In the genomic region with DNA sequence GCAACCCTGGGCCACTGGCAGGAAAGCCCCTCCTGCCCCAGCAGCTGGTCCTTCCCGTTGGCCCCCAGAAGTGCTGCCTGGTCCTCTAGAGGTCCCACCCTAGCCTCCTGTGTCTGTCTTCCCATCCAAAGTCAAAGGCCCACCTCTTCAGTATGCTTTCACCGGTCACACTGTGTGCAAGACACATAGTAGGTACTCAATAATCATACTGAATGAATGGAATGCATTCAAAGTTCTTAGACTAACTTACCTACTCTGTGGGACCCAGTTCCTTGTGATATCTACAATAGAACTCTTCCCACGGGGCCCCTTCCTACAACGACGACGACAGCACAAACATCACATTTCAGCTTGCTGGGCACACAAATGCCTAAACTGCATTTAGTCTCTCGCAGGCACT, we compare ENCODE assay signal across 17 mouse cellular contexts. TPM values are rescaled to one million over a fixed set of nuclear protein-coding genes. Genes with fewer than 3 reads are reported as not detected.
DNase-seq lines count a peak whose midpoint lies in the region; ATAC-seq and TF ChIP-seq lines count a peak whose summit lies in the region.
"Had no signal": no experiment of that assay in that cellular context is flagged by ENCODE, and none has a peak within 500 bp of the region (broad histone marks: within the 10 kb centered on the region; RNA-seq: fewer than 3 reads in every experiment).

No protein-coding gene starts in this region.

- H3K4me2 ChIP-seq in hindbrain, embryonic 11.5 days (replicated peaks; ENCODE audit: low read depth, low read length), result no peak overlapping the region
- 0 out of 2 replicates have a peak overlapping the region, but pooled peaks have one; percentile 1 for H3K4me2 ChIP-seq in stomach, embryonic 15.5 days
- no peak overlapping the region for H3K4me2 ChIP-seq in stomach, postnatal 0 days (replicated peaks; ENCODE audit: low read depth)
- H3K4me2 ChIP-seq in liver, postnatal 0 days (ENCODE audit: low read depth, low read length), result peak overlapping the region; percentile 66
- no peak overlapping the region for H3K4me2 ChIP-seq in heart, embryonic 12.5 days
- H3K4me2 ChIP-seq: heart, embryonic 11.5 days had no signal

- H3K9me3 ChIP-seq in hindbrain, embryonic 10.5 days, result no peaks in the 10 kb centered on the region
- H3K9me3 ChIP-seq in hindbrain, embryonic 11.5 days (ENCODE audit: control insufficient read depth, low read length), result no peaks in the 10 kb centered on the region
- no peaks in the 10 kb centered on the region for H3K9me3 ChIP-seq in stomach, embryonic 15.5 days
- no peaks in the 10 kb centered on the region for H3K9me3 ChIP-seq in stomach, postnatal 0 days (ENCODE audit: control insufficient read depth, low read length)
- H3K9me3 ChIP-seq in liver, postnatal 0 days (ENCODE audit: low read length), result no peaks in the 10 kb centered on the region
- no peaks in the 10 kb centered on the region for H3K9me3 ChIP-seq in heart, embryonic 12.5 days (replicated peaks)
- H3K9me3 ChIP-seq: limb, embryonic 12.5 days; lung, embryonic 15.5 days had no signal

- no peak for TF ChIP-seq EP300 in stomach, postnatal 0 days (optimal IDR thresholded peaks at IDR 0.05)
- TF ChIP-seq EP300 in liver, postnatal 0 days (IDR thresholded peaks at IDR 0.05; ENCODE audit: low read depth), result no peak

- H3K4me3 ChIP-seq in hindbrain, embryonic 10.5 days, result no peak overlapping the region
- H3K4me3 ChIP-seq in hindbrain, embryonic 11.5 days (ENCODE audit: low read depth, low read length), result no peak overlapping the region
- 0 out of 2 replicates have a peak overlapping the region, but pooled peaks have one; percentile 46 for H3K4me3 ChIP-seq in stomach, embryonic 15.5 days (replicated peaks)
- H3K4me3 ChIP-seq in stomach, postnatal 0 days (ENCODE audit: low read depth, low read length), result no peak overlapping the region
- peak overlapping the region; percentile 60 for H3K4me3 ChIP-seq in liver, postnatal 0 days (ENCODE audit: low read depth, low read length)
- H3K4me3 ChIP-seq in heart, embryonic 12.5 days, result no peak overlapping the region
- H3K4me3 ChIP-seq: limb, embryonic 12.5 days; lung, embryonic 15.5 days had no signal

- no peak for TF ChIP-seq CTCF in stomach, postnatal 0 days (IDR thresholded peaks at IDR 0.05; ENCODE audit: low read depth)
- no peak for TF ChIP-seq CTCF in liver, postnatal 0 days (IDR thresholded peaks at IDR 0.05; ENCODE audit: low read depth)

- no peak for DNase-seq in hindbrain, embryonic 10.5 days (ENCODE audit: low spot score)
- no peak for DNase-seq in hindbrain, embryonic 11.5 days (ENCODE audit: low spot score)
- no peak for DNase-seq in stomach, postnatal 0 days (ENCODE audit: low spot score)
- no peak for DNase-seq in liver, postnatal 0 days
- DNase-seq in cerebellum, adult 11 months, result no peak
- DNase-seq in urinary bladder, postnatal 25 days (ENCODE audit: low spot score), result no peak
- DNase-seq: cerebellum, postnatal 10 days; kidney, adult 9 months; kidney, postnatal 4 days; layer of hippocampus, postnatal 36 days; right cerebral cortex, postnatal 4 days; thymus, adult 2 months had no signal

- no peak for ATAC-seq in hindbrain, embryonic 11.5 days (ENCODE audit: low FRiP score)
- ATAC-seq in stomach, embryonic 15.5 days (ENCODE audit: insufficient read depth, low FRiP score, low read depth), result no peak
- no peak for ATAC-seq in stomach, postnatal 0 days (ENCODE audit: low FRiP score, low TSS enrichment)
- ATAC-seq in liver, postnatal 0 days, result no peak
- ATAC-seq in heart, embryonic 12.5 days (ENCODE audit: insufficient number of reproducible peaks, low FRiP score), result no peak

- peaks cover 79% of the 10 kb centered on the region for H3K4me1 ChIP-seq in hindbrain, embryonic 10.5 days (replicated peaks)
- H3K4me1 ChIP-seq in hindbrain, embryonic 11.5 days (replicated peaks; ENCODE audit: control insufficient read depth, insufficient read depth, low read length), result peaks cover 22% of the 10 kb centered on the region
- H3K4me1 ChIP-seq in stomach, embryonic 15.5 days, result peaks cover 18% of the 10 kb centered on the region
- H3K4me1 ChIP-seq in stomach, postnatal 0 days (replicated peaks; ENCODE audit: control insufficient read depth, insufficient read depth), result peaks cover 5% of the 10 kb centered on the region
- peaks cover 7% of the 10 kb centered on the region for H3K4me1 ChIP-seq in liver, postnatal 0 days (ENCODE audit: insufficient read depth)
- peaks cover 47% of the 10 kb centered on the region for H3K4me1 ChIP-seq in heart, embryonic 12.5 days (replicated peaks)

- H3K36me3 ChIP-seq in hindbrain, embryonic 10.5 days, result no peaks in the 10 kb centered on the region
- no peaks in the 10 kb centered on the region for H3K36me3 ChIP-seq in hindbrain, embryonic 11.5 days (ENCODE audit: control insufficient read depth, insufficient read depth, low read length)
- H3K36me3 ChIP-seq in stomach, embryonic 15.5 days, result no peaks in the 10 kb centered on the region
- H3K36me3 ChIP-seq in stomach, postnatal 0 days (ENCODE audit: control insufficient read depth, insufficient read depth, low read length), result no peaks in the 10 kb centered on the region
- no peaks in the 10 kb centered on the region for H3K36me3 ChIP-seq in liver, postnatal 0 days (replicated peaks; ENCODE audit: insufficient read depth, low read length)
- H3K36me3 ChIP-seq in heart, embryonic 12.5 days, result no peaks in the 10 kb centered on the region
- H3K36me3 ChIP-seq: limb, embryonic 12.5 days; lung, embryonic 15.5 days had no signal

- H3K9ac ChIP-seq in hindbrain, embryonic 11.5 days (ENCODE audit: low read depth, low read length), result no peak overlapping the region
- no peak overlapping the region for H3K9ac ChIP-seq in stomach, embryonic 15.5 days
- no peak overlapping the region for H3K9ac ChIP-seq in stomach, postnatal 0 days (ENCODE audit: low read length)
- H3K9ac ChIP-seq in liver, postnatal 0 days (replicated peaks), result peak overlapping the region; percentile 82
- H3K9ac ChIP-seq in heart, embryonic 12.5 days, result no peak overlapping the region
- H3K9ac ChIP-seq: limb, embryonic 12.5 days; lung, embryonic 15.5 days had no signal

- WGBS in hindbrain, embryonic 10.5 days, result 85% methylated on average over 7 of the region's 7 CpGs
- 86% methylated on average over 7 of the region's 7 CpGs for WGBS in hindbrain, embryonic 11.5 days
- WGBS in stomach, embryonic 15.5 days, result 78% methylated on average over 7 of the region's 7 CpGs
- 71% methylated on average over 7 of the region's 7 CpGs for WGBS in stomach, postnatal 0 days
- WGBS in liver, postnatal 0 days (ENCODE audit: insufficient replicate concordance), result 56% methylated on average over 7 of the region's 7 CpGs
- WGBS in heart, embryonic 12.5 days, result 84% methylated on average over 7 of the region's 7 CpGs

- peaks cover 49% of the 10 kb centered on the region for H3K27me3 ChIP-seq in hindbrain, embryonic 10.5 days (ENCODE audit: insufficient read depth, poor library complexity, severe bottlenecking)
- peaks cover 17% of the 10 kb centered on the region for H3K27me3 ChIP-seq in hindbrain, embryonic 11.5 days (ENCODE audit: control insufficient read depth, insufficient read depth, low read length)
- peaks cover 14% of the 10 kb centered on the region for H3K27me3 ChIP-seq in stomach, embryonic 15.5 days (replicated peaks)
- no peaks in the 10 kb centered on the region; the same call in 1 of the 2 replicates for H3K27me3 ChIP-seq in stomach, postnatal 0 days (ENCODE audit: control insufficient read depth, insufficient read depth, low read length)
- H3K27me3 ChIP-seq in liver, postnatal 0 days (ENCODE audit: insufficient read depth, low read length), result peaks cover 38% of the 10 kb centered on the region
- peaks cover 22% of the 10 kb centered on the region for H3K27me3 ChIP-seq in heart, embryonic 12.5 days (replicated peaks)

- 0 out of 2 replicates have a peak overlapping the region, but pooled peaks have one; percentile 35 for H3K27ac ChIP-seq in hindbrain, embryonic 10.5 days
- no peak overlapping the region for H3K27ac ChIP-seq in hindbrain, embryonic 11.5 days (ENCODE audit: low read depth, low read length)
- H3K27ac ChIP-seq in stomach, embryonic 15.5 days, result no peak overlapping the region
- H3K27ac ChIP-seq in stomach, postnatal 0 days (replicated peaks), result no peak overlapping the region
- 0 out of 2 replicates have a peak overlapping the region, but pooled peaks have one; percentile 93 for H3K27ac ChIP-seq in liver, postnatal 0 days (ENCODE audit: low read depth)
- no peak overlapping the region for H3K27ac ChIP-seq in heart, embryonic 12.5 days (ENCODE audit: poor library complexity, severe bottlenecking)
- H3K27ac ChIP-seq: limb, embryonic 12.5 days; lung, embryonic 15.5 days had no signal

RNA-seq across cellular contexts. Expression of gene Slc38a3, which starts 4.0 kb away (rescaled TPM):
- 6.4 and 7.2 TPM in 2 replicates for polyA plus RNA-seq in hindbrain, embryonic 10.5 days (2016; fragmentation: Nextera tagmentation; extraction: Ambion mirVana)
- polyA plus RNA-seq in hindbrain, embryonic 11.5 days (2014; fragmentation: Nextera tagmentation; extraction: Ambion mirVana), result 8.0 and 9.8 TPM in 2 replicates
- 19.5 and 28.6 TPM in 2 replicates for polyA plus RNA-seq in stomach, embryonic 15.5 days (2015; fragmentation: Nextera tagmentation; extraction: Ambion mirVana)
- polyA plus RNA-seq in stomach, postnatal 0 days (2015; fragmentation: Nextera tagmentation; extraction: Ambion mirVana), result 0.95 and 1.1 TPM in 2 replicates
- polyA plus RNA-seq in liver, postnatal 0 days (2015; fragmentation: Nextera tagmentation; extraction: Ambion mirVana), result 147 and 174 TPM in 2 replicates
- 2.9 and 3.2 TPM in 2 replicates for polyA plus RNA-seq in heart, embryonic 12.5 days (2016; fragmentation: Nextera tagmentation; extraction: Ambion mirVana)

RNA-seq across cellular contexts. Expression of gene Gnat1, which starts 14.2 kb away (rescaled TPM):
- polyA plus RNA-seq in hindbrain, embryonic 10.5 days (2016; fragmentation: Nextera tagmentation; extraction: Ambion mirVana), result 2.6 and 3.1 TPM in 2 replicates
- polyA plus RNA-seq in hindbrain, embryonic 11.5 days (2014; fragmentation: Nextera tagmentation; extraction: Ambion mirVana), result 0.84 and 1.2 TPM in 2 replicates
- 1.1 and 1.9 TPM in 2 replicates for polyA plus RNA-seq in stomach, embryonic 15.5 days (2015; fragmentation: Nextera tagmentation; extraction: Ambion mirVana)
- 2.1 and 2.9 TPM in 2 replicates for polyA plus RNA-seq in stomach, postnatal 0 days (2015; fragmentation: Nextera tagmentation; extraction: Ambion mirVana)
- 5.8 and 6.2 TPM in 2 replicates for polyA plus RNA-seq in liver, postnatal 0 days (2015; fragmentation: Nextera tagmentation; extraction: Ambion mirVana)
- polyA plus RNA-seq in heart, embryonic 12.5 days (2016; fragmentation: Nextera tagmentation; extraction: Ambion mirVana), result 0.97 and 1.2 TPM in 2 replicates

RNA-seq across cellular contexts. Expression of gene Gnai2, which starts 30.1 kb away (rescaled TPM):
- 554 and 640 TPM in 2 replicates for polyA plus RNA-seq in hindbrain, embryonic 10.5 days (2016; fragmentation: Nextera tagmentation; extraction: Ambion mirVana)
- polyA plus RNA-seq in hindbrain, embryonic 11.5 days (2014; fragmentation: Nextera tagmentation; extraction: Ambion mirVana), result 529 and 534 TPM in 2 replicates
- polyA plus RNA-seq in stomach, embryonic 15.5 days (2015; fragmentation: Nextera tagmentation; extraction: Ambion mirVana), result 355 and 371 TPM in 2 replicates
- 189 and 195 TPM in 2 replicates for polyA plus RNA-seq in stomach, postnatal 0 days (2015; fragmentation: Nextera tagmentation; extraction: Ambion mirVana)
- polyA plus RNA-seq in liver, postnatal 0 days (2015; fragmentation: Nextera tagmentation; extraction: Ambion mirVana), result 146 and 159 TPM in 2 replicates
- polyA plus RNA-seq in heart, embryonic 12.5 days (2016; fragmentation: Nextera tagmentation; extraction: Ambion mirVana), result 404 and 442 TPM in 2 replicates

RNA-seq across cellular contexts. Expression of gene Sema3f, which starts 45.0 kb away (rescaled TPM):
- polyA plus RNA-seq in hindbrain, embryonic 10.5 days (2016; fragmentation: Nextera tagmentation; extraction: Ambion mirVana), result 14.5 and 16.4 TPM in 2 replicates
- polyA plus RNA-seq in hindbrain, embryonic 11.5 days (2014; fragmentation: Nextera tagmentation; extraction: Ambion mirVana), result 10.7 and 12.0 TPM in 2 replicates
- 19.7 and 21.3 TPM in 2 replicates for polyA plus RNA-seq in stomach, embryonic 15.5 days (2015; fragmentation: Nextera tagmentation; extraction: Ambion mirVana)
- 11.7 and 15.1 TPM in 2 replicates for polyA plus RNA-seq in stomach, postnatal 0 days (2015; fragmentation: Nextera tagmentation; extraction: Ambion mirVana)
- polyA plus RNA-seq in liver, postnatal 0 days (2015; fragmentation: Nextera tagmentation; extraction: Ambion mirVana), result 0.76 and 1.1 TPM in 2 replicates
- 8.1 and 8.4 TPM in 2 replicates for polyA plus RNA-seq in heart, embryonic 12.5 days (2016; fragmentation: Nextera tagmentation; extraction: Ambion mirVana)

RNA-seq across cellular contexts. Expression of gene Sema3b, which starts 56.3 kb away (rescaled TPM):
- polyA plus RNA-seq in hindbrain, embryonic 10.5 days (2016; fragmentation: Nextera tagmentation; extraction: Ambion mirVana), result 3.9 and 5.2 TPM in 2 replicates
- polyA plus RNA-seq in hindbrain, embryonic 11.5 days (2014; fragmentation: Nextera tagmentation; extraction: Ambion mirVana), result 1.4 and 1.6 TPM in 2 replicates
- polyA plus RNA-seq in stomach, embryonic 15.5 days (2015; fragmentation: Nextera tagmentation; extraction: Ambion mirVana), result 13.2 and 16.5 TPM in 2 replicates
- 16.3 and 19.1 TPM in 2 replicates for polyA plus RNA-seq in stomach, postnatal 0 days (2015; fragmentation: Nextera tagmentation; extraction: Ambion mirVana)
- 0.41 and 0.56 TPM in 2 replicates for polyA plus RNA-seq in liver, postnatal 0 days (2015; fragmentation: Nextera tagmentation; extraction: Ambion mirVana)
- polyA plus RNA-seq in heart, embryonic 12.5 days (2016; fragmentation: Nextera tagmentation; extraction: Ambion mirVana), result 10.7 and 11.2 TPM in 2 replicates

Comparison
In these comparisons a context has a peak if more than half of its experiments do, and no peak if none do; other contexts are left out.
1. H3K27ac ChIP-seq: peak in hindbrain, embryonic 10.5 days (single experiment) and liver, postnatal 0 days (single experiment); none in hindbrain, embryonic 11.5 days (single experiment), stomach, embryonic 15.5 days (single experiment), stomach, postnatal 0 days (single experiment) and heart, embryonic 12.5 days (single experiment).
2. H3K4me3 ChIP-seq: peak in stomach, embryonic 15.5 days (single experiment) and liver, postnatal 0 days (single experiment); none in hindbrain, embryonic 10.5 days (single experiment), hindbrain, embryonic 11.5 days (single experiment), stomach, postnatal 0 days (single experiment) and heart, embryonic 12.5 days (single experiment).
3. H3K4me2 ChIP-seq: peak in stomach, embryonic 15.5 days (single experiment) and liver, postnatal 0 days (single experiment); none in hindbrain, embryonic 11.5 days (single experiment), stomach, postnatal 0 days (single experiment) and heart, embryonic 12.5 days (single experiment).